Mouse (Mus musculus): Measurements from ENCODE around the gene Ccnd3.

Gene Ccnd3

DNA sequence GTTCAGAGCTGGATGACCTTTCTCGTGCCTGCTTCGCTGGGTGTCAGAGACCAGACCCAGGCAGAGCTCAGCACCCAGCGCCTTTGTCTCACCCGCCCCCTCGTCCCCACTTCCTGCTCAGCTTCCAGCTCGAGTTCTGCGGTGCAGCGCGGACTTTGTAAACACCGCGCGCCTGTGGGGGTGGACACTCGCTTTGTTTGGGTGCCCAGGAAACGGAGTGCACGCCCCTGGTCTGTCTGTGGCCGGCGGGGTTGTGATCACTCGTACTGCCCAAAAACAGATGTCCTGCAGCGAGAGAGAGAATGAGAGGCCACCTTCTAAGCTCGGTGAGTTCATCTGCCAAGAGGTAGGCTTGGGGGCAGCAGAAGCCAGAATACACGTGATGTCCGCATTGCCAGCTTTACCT lies at the start of gene Ccnd3:
TSS of gene Ccnd3 (plus strand) at position 111 of the 406 bp plus-strand sequence.
- DNase-seq (ENCODE audit: low spot score in 2 of 2) = no peak

- no peak for DNase-seq (ENCODE audit: low spot score in 2 of 2)
Measured at GRCm38 (mm10) chr17:47458310-47458709, 46.5 kb upstream of the Ccnd3 start.

DNA sequence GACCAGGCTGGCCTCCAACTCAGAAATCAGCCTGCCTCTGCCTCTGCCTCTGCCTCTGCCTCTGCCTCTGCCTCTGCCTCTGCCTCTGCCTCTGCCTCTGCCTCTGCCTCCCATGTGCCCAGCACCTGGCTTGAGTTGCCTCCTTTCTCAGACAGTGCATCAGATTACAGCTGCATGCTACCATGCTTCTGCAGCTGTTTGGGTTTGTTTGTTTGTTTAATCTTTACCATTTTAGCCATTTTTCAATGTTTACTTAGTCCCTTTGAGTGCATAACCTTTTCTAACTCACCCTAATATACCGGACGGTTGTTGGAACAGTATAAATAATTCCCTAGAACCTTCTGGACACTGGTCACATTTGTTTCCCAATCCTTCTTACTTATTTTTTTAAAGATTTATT lies 45.9 kb upstream of the Ccnd3 start:
- no peak for DNase-seq (ENCODE audit: low spot score in 2 of 2)

GRCm38 (mm10) chr17:47459341-47459919 lies 45.4 kb upstream of the Ccnd3 start:
- DNase-seq (ENCODE audit: low spot score in 2 of 2) = no peak

DNA sequence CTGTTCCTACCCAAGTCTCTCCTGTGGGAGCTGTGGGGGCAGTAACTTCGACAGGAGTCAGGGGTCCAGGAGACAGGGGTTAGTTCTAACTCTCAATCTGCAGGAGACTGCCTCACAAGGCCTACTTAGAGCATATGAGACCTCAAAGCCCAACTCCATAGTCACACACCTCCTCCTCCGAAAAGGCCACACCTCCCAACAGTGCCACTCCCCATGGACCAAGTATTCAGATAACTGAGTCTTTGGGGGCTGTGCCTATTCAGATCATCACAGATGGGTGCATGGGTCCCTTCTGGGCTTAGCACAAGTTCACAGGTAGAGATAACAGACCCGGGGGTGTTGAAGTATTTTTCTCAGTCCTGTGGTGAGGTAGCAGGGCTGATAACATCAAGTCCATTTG lies 43.2 kb upstream of the Ccnd3 start:
- no peak for DNase-seq (ENCODE audit: low spot score in 2 of 2)

GRCm38 (mm10) chr17:47462209-47462608 lies 42.6 kb upstream of the Ccnd3 start:
- no peak for DNase-seq (ENCODE audit: low spot score in 2 of 2)

DNA sequence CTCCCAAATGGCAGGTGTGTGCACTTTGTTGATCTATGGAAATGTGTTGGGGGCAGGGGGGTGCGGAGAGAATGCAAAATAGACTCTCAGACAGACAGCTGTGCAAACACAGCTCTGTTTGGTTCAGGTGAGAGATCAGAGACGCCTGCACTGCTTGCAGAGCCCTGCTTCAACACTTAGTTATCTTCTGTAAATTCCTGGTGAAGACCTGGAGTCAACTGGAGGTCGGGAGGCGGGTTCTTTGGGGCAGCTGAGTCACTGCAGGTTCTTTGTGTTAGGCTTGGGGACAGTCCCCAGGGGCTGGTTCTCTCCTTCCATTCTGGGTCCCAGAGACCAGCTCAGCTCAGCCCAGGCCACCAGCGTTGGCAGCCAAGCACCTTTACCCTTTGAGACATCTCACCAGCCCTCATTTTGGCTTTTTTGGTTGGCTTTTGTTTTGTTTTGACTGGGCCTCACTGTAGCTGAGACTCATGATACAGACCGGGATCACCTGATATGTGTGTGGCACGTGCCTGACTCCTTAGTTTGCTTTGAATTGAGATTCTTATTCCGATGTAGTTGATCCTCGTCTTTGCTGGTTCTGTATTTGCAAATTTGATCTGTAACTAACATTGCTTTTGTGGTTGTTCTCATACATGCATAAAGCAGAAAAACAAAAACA lies 42.0 kb upstream of the Ccnd3 start:
- DNase-seq (ENCODE audit: low spot score in 2 of 2) = no peak

- no peak for DNase-seq (ENCODE audit: low spot score in 2 of 2)
Measured at GRCm38 (mm10) chr17:47464248-47464965, 40.4 kb upstream of the Ccnd3 start.

- DNase-seq (ENCODE audit: low spot score in 2 of 2) = no peak
Measured at GRCm38 (mm10) chr17:47465016-47465415, 39.8 kb upstream of the Ccnd3 start.

DNA sequence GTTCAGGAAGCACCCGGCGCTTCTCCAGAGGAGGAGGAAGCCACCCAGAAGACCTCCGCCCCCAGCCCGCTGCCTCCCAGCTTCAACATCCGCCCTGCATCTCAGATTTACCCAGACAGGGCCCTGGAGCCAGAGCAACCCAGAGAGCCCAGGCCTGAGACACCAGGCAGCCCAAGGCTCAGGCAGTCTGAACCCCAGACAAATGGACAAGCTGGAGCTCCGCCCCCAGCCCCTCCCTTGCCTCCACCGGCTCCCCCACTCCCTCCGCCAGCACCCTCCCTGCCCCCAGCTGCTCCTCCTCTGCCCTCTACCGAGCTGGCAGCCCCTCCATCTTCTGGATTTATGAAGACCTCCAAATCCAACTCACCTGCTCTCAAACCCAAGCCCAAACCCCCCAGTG lies 38.6 kb upstream of the Ccnd3 start:
- DNase-seq (ENCODE audit: low spot score in 2 of 2) = no peak

DNA sequence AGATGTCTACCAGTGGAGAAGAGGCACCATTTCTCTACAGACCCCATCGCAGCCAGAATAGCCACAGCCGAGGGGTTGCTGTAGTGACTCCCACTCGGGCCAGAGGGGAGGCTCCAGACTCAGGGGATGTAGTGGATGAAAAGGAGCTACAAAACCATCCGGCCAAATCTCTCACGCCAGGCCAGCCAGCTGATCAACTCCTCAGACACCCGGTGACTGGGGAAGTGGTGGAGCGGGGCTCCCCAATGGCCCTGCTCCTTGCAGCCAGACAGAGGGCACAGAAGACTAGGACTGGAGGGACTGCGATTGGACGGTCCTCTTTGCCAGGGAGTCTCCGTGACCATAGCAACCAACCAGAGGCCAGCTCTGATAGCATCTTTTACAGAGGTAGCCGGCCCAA lies 37.2 kb upstream of the Ccnd3 start:
- no peak for DNase-seq (ENCODE audit: low spot score in 2 of 2)

GRCm38 (mm10) chr17:47468063-47468462 lies 36.8 kb upstream of the Ccnd3 start:
- no peak for DNase-seq (ENCODE audit: low spot score in 2 of 2)

DNA sequence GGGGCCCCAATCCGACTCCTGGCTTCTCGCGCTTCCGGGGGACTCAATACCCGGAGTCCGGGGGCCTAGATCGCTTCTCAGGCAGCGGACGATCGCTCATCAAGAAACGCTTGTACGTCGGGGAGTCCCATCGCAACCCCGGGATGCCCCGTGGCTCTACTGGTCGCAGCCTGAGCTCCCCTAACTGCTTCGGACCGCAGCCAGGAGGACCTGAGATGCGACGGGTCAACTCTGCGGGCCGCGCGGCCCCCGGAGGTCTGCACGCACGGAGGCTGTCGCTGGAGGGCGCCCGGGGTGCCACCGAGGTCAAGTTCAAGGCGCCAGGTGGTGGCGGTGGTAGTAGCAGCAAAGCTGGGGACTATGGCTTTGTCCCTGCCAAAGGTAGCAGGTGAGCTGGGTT lies 36.4 kb upstream of the Ccnd3 start:
- DNase-seq (ENCODE audit: low spot score in 2 of 2) = no peak

DNA sequence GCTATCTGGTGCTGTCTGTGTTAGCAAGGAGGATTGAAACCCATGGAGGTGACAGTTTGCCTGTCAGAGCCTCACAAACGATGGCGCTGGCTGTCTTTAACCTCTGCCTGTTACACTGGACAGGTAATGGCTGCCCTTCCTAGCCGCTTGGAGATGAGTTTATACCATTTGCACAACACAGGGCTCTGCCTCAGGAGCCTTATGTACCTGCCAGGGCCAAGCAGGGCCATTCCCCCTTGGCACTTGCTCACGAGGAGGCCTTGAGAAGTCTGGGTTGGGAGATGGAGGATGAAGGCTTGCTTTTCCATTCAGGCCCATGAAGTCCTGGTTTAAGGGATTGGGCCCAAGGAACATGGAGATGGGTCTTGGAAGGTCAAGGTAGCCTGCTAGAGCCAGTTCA lies 35.2 kb upstream of the Ccnd3 start:
- DNase-seq (ENCODE audit: low spot score in 2 of 2) = no peak

DNA sequence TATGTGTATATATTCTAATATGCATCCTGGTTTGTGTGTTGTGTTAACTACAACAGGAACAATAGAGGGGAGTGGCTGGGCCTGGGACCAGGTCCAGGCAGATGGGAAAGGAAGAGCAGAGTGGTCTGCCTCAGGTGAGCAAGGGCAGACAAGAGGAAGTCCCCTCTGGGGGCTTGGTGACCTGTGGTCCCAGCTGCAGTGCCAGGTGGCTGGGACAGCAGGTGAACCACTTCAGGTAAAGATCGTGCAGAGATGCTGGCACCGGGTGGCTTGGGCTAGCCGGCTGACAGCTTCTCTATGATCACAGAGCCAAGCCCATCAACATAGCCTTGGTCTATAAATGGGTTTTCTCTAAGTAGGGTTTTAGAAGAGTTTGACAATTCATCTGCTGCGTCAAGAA lies 34.7 kb upstream of the Ccnd3 start:
- DNase-seq (ENCODE audit: low spot score in 2 of 2) = no peak

- peak in 1 of 2 experiments; percentile 32 for DNase-seq (ENCODE audit: low spot score in 2 of 2)
Measured at GRCm38 (mm10) chr17:47470686-47471085, 34.2 kb upstream of the Ccnd3 start.

GRCm38 (mm10) chr17:47472435-47473350 lies 32.2 kb upstream of the Ccnd3 start:
- no peak for DNase-seq (ENCODE audit: low spot score in 2 of 2)

DNA sequence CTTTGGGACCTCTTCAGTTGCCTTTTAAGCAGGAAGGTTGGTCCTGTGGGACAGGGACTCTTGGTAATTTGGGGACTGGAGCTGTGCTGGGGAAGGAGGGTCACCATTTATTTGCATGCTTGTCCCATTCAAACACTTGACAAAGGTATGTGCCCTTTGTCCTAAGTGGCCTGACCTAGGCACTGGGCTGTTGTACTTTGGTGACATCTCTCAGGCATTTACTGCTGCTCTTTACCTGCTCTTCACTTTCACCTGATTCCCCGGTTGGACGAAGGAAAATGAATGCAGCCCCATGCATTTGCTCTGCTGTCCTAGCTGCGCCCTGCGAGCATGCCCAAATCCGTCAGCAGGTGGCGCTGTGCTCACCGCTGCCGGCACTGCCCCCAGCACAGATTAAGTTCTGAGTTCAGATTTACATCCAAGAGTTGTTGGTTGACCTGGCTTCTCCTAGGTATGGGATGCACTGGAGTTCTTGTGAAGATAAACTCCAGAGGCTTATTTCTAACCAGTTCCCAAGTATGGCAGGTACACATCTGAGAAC lies 31.3 kb upstream of the Ccnd3 start:
- peak in 1 of 2 experiments; percentile 39 for DNase-seq (ENCODE audit: low spot score in 2 of 2)

- DNase-seq (ENCODE audit: low spot score in 2 of 2) = no peak
Measured at GRCm38 (mm10) chr17:47474250-47474649, 30.6 kb upstream of the Ccnd3 start.

DNA sequence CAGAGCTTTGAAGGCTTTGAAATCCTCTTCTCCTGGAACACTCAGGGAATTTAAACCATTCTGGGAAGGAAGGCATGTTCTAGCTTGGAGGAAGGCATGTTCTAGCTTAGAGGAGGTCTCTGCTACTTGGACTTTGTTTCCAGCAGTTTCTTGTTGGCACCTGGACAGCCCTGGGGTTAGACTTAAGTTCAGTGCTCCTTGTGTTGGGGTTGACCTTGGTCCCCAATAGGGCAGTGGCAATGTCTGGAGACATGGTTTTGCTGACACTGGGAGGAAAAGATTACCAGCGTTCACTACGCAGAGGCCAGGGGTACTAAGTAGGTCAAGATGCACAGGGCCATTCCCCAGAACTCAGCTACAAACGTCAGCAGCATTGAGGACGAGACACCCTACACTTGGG lies 29.7 kb upstream of the Ccnd3 start:
- DNase-seq (ENCODE audit: low spot score in 2 of 2) = no peak

GRCm38 (mm10) chr17:47475714-47476113 lies 29.1 kb upstream of the Ccnd3 start:
- no peak for DNase-seq (ENCODE audit: low spot score in 2 of 2)

GRCm38 (mm10) chr17:47479887-47480286 lies 25.0 kb upstream of the Ccnd3 start:
- DNase-seq (ENCODE audit: low spot score in 2 of 2) = no peak
